Mouse (Mus musculus): ENCODE measurements around the gene Alkbh2.

GRCm38 (mm10) chr5:114106391-114106935 lies 21.6 kb downstream of the Alkbh2 start:
- TF ChIP-seq EP300 (IDR thresholded peaks at IDR 0.05; ENCODE audit: low read depth) (no peak), CTCF (IDR thresholded peaks at IDR 0.05; ENCODE audit: low read depth) (no peak)
